Mouse (Mus musculus) left cerebral cortex, adult 2 months (tissue): ENCODE measurements around the gene Gm13697. TPM values are rescaled to one million over a fixed set of nuclear protein-coding genes. Genes with fewer than 3 reads are reported as not detected.
"Not testable (repeated sequence)": the region's sequence is repeated elsewhere in the genome, so short reads cannot be mapped to it uniquely, and the experiment has no call there.

ENCODE experiments used
- DNase-seq, 2 experiments: peaks; one replicate each; pipeline ENCODE4 v3.0.0; 2021 to 2022; ENCODE audit warnings: low spot score in 2 of 2, mixed read lengths in 1 of 2; ENCODE audit errors: extremely low spot score in 1 of 2
- H3K27ac ChIP-seq: fragments of 200-600 bp; 2 replicates; pipeline ENCODE4 v1.8.1; 2022
- H3K4me3 ChIP-seq: fragments of 200-600 bp; 2 replicates; pipeline ENCODE4 v1.8.1; 2022
- CTCF ChIP-seq: fragments of 200-600 bp; IDR thresholded peaks from 2 replicates; pipeline ENCODE4 v1.8.1; 2022; ENCODE audit warnings: antibody characterized with exemption, mild to moderate bottlenecking, moderate library complexity
- intact Hi-C: fragments of 180-260 bp; cut with DNase I; formaldehyde crosslinking; loops from one replicate; pipeline ENCODE4 v1.15.1; 2025
- total RNA-seq, 2 experiments: library from RNA; stranded (reverse); gene quantifications; 2 replicates each; pipeline ENCODE4 v1.2.3; 2021

The Gm13697 gene
- total RNA-seq, 2 experiments from 2014 or later, result 1.6 to 1.7 TPM

- H3K27ac ChIP-seq, result no peak overlapping the region
- intact Hi-C loops, result no loop called here
Measured at GRCm38 (mm10) chr2:84008913-84009312, 24.4 kb downstream of the Gm13697 start.

GRCm38 (mm10) chr2:84009818-84010217, 25.3 kb downstream of the Gm13697 start:
- Histone ChIP-seq H3K4me3 (no peak overlapping the region), H3K27ac (no peak overlapping the region)
- no peak for TF ChIP-seq CTCF
- intact Hi-C loops, result no loop called here
- DNase-seq, result no peak

More at GRCm38 (mm10) chr2:84008913-84009312, 24.4 kb downstream of the Gm13697 start:
- H3K4me3 ChIP-seq, result no peak overlapping the region
- TF ChIP-seq CTCF, result no peak
- DNase-seq, result no peak

- intact Hi-C loops, result no loop called here
- Histone ChIP-seq H3K4me3 (no peak overlapping the region), H3K27ac (no peak overlapping the region)
- no peak for DNase-seq
- no peak for TF ChIP-seq CTCF
Measured at GRCm38 (mm10) chr2:84014572-84014971, 30.0 kb downstream of the Gm13697 start.

GRCm38 (mm10) chr2:84016291-84016690, 31.7 kb downstream of the Gm13697 start:
- H3K27ac ChIP-seq, DNase-seq, H3K4me3 ChIP-seq, intact Hi-C loops: not testable (repeated sequence)

- Histone ChIP-seq H3K4me3 (no peak overlapping the region), H3K27ac (no peak overlapping the region)
- no peak for DNase-seq
- TF ChIP-seq CTCF, result no peak
- intact Hi-C loops, result no loop called here
Measured at GRCm38 (mm10) chr2:84018330-84018729, 33.8 kb downstream of the Gm13697 start.

GRCm38 (mm10) chr2:84019519-84020305, 35.2 kb downstream of the Gm13697 start:
- no peak overlapping the region for H3K4me3 ChIP-seq
- TF ChIP-seq CTCF, result no peak
- intact Hi-C loops, result no loop called here
- no peak overlapping the region for H3K27ac ChIP-seq
- no peak for DNase-seq

- intact Hi-C loops, result no loop called here
- DNase-seq, result no peak
Measured at GRCm38 (mm10) chr2:84021930-84022329, 37.4 kb downstream of the Gm13697 start.

GRCm38 (mm10) chr2:84022905-84023304, 38.4 kb downstream of the Gm13697 start:
- no peak for TF ChIP-seq CTCF
- H3K27ac ChIP-seq, result peak overlapping the region; percentile 24; the same call in 1 of the 2 replicates
- H3K4me3 ChIP-seq, result no peak overlapping the region
- intact Hi-C loops, result no loop called here
- DNase-seq, result peak; percentile 30 to 34

More at GRCm38 (mm10) chr2:84021930-84022329, 37.4 kb downstream of the Gm13697 start:
- Histone ChIP-seq H3K4me3 (no peak overlapping the region), H3K27ac (no peak overlapping the region; the same call in 1 of the 2 replicates)
- no peak for TF ChIP-seq CTCF

- H3K4me3 ChIP-seq, result no peak overlapping the region
- no peak for DNase-seq
- intact Hi-C loops, result no loop called here
- peak overlapping the region; percentile 21; the same call in 1 of the 2 replicates for H3K27ac ChIP-seq
- no peak for TF ChIP-seq CTCF
Measured at GRCm38 (mm10) chr2:84023319-84023718, 38.8 kb downstream of the Gm13697 start.

GRCm38 (mm10) chr2:84025217-84025616, 40.7 kb downstream of the Gm13697 start:
- no peak for TF ChIP-seq CTCF
- H3K4me3 ChIP-seq, result no peak overlapping the region
- DNase-seq, result no peak
- H3K27ac ChIP-seq, result no peak overlapping the region
- intact Hi-C loops, result no loop called here

- Histone ChIP-seq H3K4me3 (no peak overlapping the region), H3K27ac (no peak overlapping the region)
- DNase-seq, result no peak
- intact Hi-C loops, result no loop called here
- no peak for TF ChIP-seq CTCF
Measured at GRCm38 (mm10) chr2:84032505-84032904, 48.0 kb downstream of the Gm13697 start.

GRCm38 (mm10) chr2:84035997-84036396, 51.5 kb downstream of the Gm13697 start:
- no peak for TF ChIP-seq CTCF
- Histone ChIP-seq H3K27ac (no peak overlapping the region), H3K4me3 (no peak overlapping the region)
- intact Hi-C loops, result no loop called here
- no peak for DNase-seq

Other genes starting within 250 kb of the Gm13697 start
- 100 to 1,000 TPM; 204 to 206 TPM for gene Fam171b, start 172.1 kb upstream of the Gm13697 start, total RNA-seq
- gene Zswim2, start 43.5 kb upstream of the Gm13697 start, total RNA-seq, result not detected
- gene Gm13698, start 29.1 kb upstream of the Gm13697 start, total RNA-seq, result 1 to 10 TPM; 1.6 to 1.7 TPM
- gene Gm13693, start 23.2 kb upstream of the Gm13697 start, total RNA-seq, result 1 to 10 TPM; 1.6 to 1.7 TPM
- gene Gm13695, start 17.4 kb upstream of the Gm13697 start, total RNA-seq, result not detected
- 1 to 10 TPM; 1.6 to 1.7 TPM for gene Gm13696, start 11.6 kb upstream of the Gm13697 start, total RNA-seq
- gene Gm13694, start 5.8 kb upstream of the Gm13697 start, total RNA-seq, result 1 to 10 TPM; 1.6 to 1.7 TPM
- 1 to 10 TPM; 1.6 to 1.7 TPM for gene Gm13691, start 5.8 kb downstream of the Gm13697 start, total RNA-seq